Mouse (Mus musculus): Measurements from ENCODE around the gene Layn. TPM values are rescaled to one million over a fixed set of nuclear protein-coding genes. Genes with fewer than 3 reads are reported as not detected.

Gene Layn
- 0.88 and 1.2 TPM in 2 replicates for polyA plus RNA-seq (2014; fragmentation: Nextera tagmentation; extraction: Ambion mirVana)

DNA sequence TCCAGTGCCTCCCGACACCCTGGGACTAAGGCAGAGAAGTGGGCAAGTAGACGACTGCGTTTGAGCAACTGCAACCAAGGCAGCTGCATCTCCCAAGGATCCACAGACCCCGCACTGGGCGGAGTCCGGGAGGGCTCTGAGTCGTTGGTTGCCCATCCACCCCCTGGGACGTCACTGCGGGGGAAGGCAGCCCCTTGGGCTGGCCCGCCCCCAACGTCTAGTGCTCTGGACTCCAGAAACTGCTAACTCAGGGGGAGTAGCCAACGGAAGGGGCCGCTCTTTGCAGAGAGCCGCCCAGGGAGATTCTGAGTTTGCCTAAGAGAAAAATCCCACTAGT lies at the start of gene Layn:
Layn (minus strand) TSS at position 116 of the 337 bp plus-strand sequence.
- peak; percentile 61; the same call in 1 of the 2 replicates for ATAC-seq (ENCODE audit: insufficient read depth, low FRiP score, low TSS enrichment)
- WGBS = under 1% methylated on average over 14 of the region's 14 CpGs

DNA sequence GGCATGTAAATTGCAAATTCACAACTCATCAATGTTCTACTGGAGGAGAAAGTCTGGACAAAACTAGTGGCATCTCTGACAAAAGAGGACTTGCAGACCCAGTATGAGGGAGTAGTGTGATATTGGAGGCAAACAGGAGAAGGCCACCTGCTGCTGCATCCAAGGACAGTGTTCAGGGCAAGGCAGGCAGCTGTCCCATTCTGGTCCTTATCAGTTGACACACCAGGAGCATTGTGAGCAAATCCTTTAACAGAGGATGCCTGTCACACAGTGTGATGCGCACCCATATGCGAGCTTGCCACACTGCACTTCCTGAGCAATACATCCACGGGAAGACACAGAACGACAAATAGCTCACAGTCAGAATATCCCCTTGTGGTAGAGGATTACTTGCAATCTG lies 37.9 kb upstream of the Layn start:
- 94% methylated on average over 4 of the region's 4 CpGs for WGBS
- ATAC-seq (ENCODE audit: insufficient read depth, low FRiP score, low TSS enrichment) (no peak), DNase-seq (ENCODE audit: low spot score) (no peak)
- Histone ChIP-seq H3K4me1 (ENCODE audit: control insufficient read depth, insufficient read depth, low read length) (no peaks in the 10 kb centered on the region), H3K4me3 (ENCODE audit: low read depth, low read length) (no peak overlapping the region), H3K27me3 (ENCODE audit: control insufficient read depth, insufficient read depth, low read length) (no peaks in the 10 kb centered on the region), H3K27ac (ENCODE audit: low read depth, low read length) (no peak overlapping the region), H3K9ac (ENCODE audit: low read length) (no peak overlapping the region), H3K9me3 (ENCODE audit: control insufficient read depth, low read length) (no peaks in the 10 kb centered on the region), H3K36me3 (ENCODE audit: control insufficient read depth, insufficient read depth, low read length) (no peaks in the 10 kb centered on the region), H3K4me2 (ENCODE audit: low read depth) (no peak overlapping the region)

More for the DNA sequence above, at the start of gene Layn:
- peak within 1 kb of the TSS; percentile 81 for H3K4me2 ChIP-seq (ENCODE audit: low read depth)
- H3K9me3 ChIP-seq (ENCODE audit: control insufficient read depth, low read length) = no peaks in the 10 kb centered on the region
- DNase-seq (ENCODE audit: low spot score) = peak; percentile 80
- H3K4me3 ChIP-seq (ENCODE audit: low read depth, low read length) = peak within 1 kb of the TSS; percentile 33
- no peaks in the 10 kb centered on the region for H3K27me3 ChIP-seq (ENCODE audit: control insufficient read depth, insufficient read depth, low read length)
- peak within 1 kb of the TSS; percentile 50 for H3K9ac ChIP-seq (ENCODE audit: low read length)
- no peak within 1 kb of the TSS for H3K27ac ChIP-seq (ENCODE audit: low read depth, low read length)
- no peaks in the 10 kb centered on the region for H3K36me3 ChIP-seq (ENCODE audit: control insufficient read depth, insufficient read depth, low read length)
- peaks cover 7% of the 10 kb centered on the region for H3K4me1 ChIP-seq (ENCODE audit: control insufficient read depth, insufficient read depth, low read length)

DNA sequence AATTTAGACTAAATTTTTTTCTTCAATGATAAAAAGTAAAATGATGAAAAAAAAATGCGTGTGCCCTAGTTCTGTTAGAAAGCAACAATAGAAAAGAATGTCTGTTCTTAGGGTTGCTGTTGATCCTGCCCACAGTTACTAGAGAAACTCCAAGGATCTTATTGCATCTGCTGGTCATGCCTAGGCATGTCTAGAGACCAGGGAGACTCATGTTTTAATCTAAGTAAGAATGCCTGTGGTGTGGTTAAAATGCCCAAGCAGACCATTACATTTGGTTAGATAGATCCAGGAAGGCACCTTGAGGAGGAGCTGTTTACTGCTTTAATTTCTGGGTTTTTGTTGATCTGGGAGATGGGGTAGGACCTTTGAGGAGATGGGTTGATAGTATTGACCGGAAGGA lies 28.9 kb upstream of the Layn start:
- Histone ChIP-seq H3K27ac (ENCODE audit: low read depth, low read length) (no peak overlapping the region), H3K27me3 (ENCODE audit: control insufficient read depth, insufficient read depth, low read length) (no peaks in the 10 kb centered on the region), H3K9ac (ENCODE audit: low read length) (no peak overlapping the region), H3K4me3 (ENCODE audit: low read depth, low read length) (no peak overlapping the region), H3K4me1 (ENCODE audit: control insufficient read depth, insufficient read depth, low read length) (peaks cover 9% of the 10 kb centered on the region; the same call in 1 of the 2 replicates), H3K4me2 (ENCODE audit: low read depth) (no peak overlapping the region), H3K9me3 (ENCODE audit: control insufficient read depth, low read length) (no peaks in the 10 kb centered on the region), H3K36me3 (ENCODE audit: control insufficient read depth, insufficient read depth, low read length) (no peaks in the 10 kb centered on the region)
- ATAC-seq (ENCODE audit: insufficient read depth, low FRiP score, low TSS enrichment) (no peak), DNase-seq (ENCODE audit: low spot score) (no peak)
- WGBS = 88% methylated on average over 2 of the region's 2 CpGs

DNA sequence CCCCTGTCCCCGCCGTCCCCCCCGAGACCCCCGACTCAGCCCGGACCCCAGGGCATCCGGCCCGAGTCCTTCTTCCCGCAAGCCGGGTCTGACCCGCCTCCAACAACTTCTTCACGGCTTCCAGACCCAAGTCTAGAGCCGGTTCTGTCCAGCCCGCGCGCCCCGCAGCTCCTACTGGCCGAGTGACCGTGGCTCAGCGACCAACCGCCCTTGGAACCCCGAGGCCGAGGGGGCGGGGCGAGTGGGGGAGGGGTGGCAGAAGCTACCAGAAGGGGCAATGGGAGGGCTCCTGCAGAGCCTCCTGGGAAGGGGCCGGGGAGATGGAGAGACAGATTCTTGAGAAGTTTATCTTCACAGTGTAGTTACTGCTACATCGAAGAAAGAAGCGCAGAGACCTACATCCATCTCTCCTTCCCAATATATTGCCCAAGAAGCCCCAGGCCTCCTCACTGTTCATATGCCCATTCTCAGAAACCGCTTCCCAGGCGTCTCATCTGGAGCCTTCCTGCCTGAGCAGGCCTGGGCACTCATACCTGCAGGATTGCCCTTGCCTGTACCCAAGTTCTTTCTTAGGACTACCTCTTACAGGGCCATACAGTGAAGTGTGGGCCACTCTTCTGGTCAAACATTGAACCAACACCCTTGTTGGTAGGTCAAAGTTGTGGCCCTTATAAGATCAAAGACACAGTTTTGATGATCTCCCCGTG lies 27.1 kb upstream of the Layn start:
- Histone ChIP-seq H3K36me3 (ENCODE audit: control insufficient read depth, insufficient read depth, low read length) (no peaks in the 10 kb centered on the region), H3K9me3 (ENCODE audit: control insufficient read depth, low read length) (no peaks in the 10 kb centered on the region), H3K27me3 (ENCODE audit: control insufficient read depth, insufficient read depth, low read length) (no peaks in the 10 kb centered on the region), H3K9ac (ENCODE audit: low read length) (peak overlapping the region; percentile 65), H3K4me1 (ENCODE audit: control insufficient read depth, insufficient read depth, low read length) (peaks cover 9% of the 10 kb centered on the region; the same call in 1 of the 2 replicates), H3K4me3 (ENCODE audit: low read depth, low read length) (peak overlapping the region; percentile 58), H3K27ac (ENCODE audit: low read depth, low read length) (no peak overlapping the region), H3K4me2 (ENCODE audit: low read depth) (peak overlapping the region; percentile 99)
- WGBS = 14% methylated on average over 27 of the region's 30 CpGs
- ATAC-seq (ENCODE audit: insufficient read depth, low FRiP score, low TSS enrichment) = peak; percentile 63
- peak; percentile 63 for DNase-seq (ENCODE audit: low spot score)

DNA sequence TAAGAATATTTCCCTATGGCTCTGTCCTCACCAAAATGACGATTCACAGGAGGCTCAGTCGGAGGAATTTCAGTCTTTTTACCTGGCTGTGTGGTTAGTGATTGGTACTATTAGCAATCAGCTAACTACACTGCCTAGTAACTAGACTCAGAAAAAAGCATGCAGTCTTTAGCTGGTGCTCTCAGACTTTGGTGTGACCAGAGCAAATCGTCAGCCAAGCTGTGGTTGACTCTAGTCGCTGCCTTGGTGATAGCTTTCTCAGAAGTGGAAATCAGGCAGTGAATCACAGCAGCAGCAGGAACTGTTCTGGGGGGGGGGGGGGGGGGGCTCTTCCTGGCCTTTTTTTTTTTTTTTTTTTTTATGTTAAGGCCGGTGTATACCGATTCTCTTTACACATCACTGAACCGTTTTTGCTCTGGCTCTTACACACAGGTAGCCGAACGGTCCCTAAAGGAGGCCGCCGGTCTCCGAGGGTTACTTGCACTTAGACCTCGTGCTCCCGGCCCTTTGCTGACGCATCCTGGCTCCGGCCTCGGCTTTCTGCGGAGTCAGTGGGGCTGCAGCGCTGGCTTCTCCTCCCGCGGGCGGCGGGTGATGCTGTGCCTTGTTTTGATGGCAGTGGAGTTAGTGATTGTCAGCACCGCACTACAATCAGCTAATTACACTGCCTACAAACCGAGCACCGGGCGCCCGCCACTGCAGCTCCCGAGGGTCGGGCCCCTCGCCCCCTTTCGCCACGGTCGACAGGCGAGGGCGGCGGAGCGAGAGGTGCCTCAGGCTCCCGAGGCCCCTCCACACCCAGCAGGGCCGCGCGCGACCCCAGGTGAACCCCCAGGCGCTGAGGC lies 26.3 kb upstream of the Layn start:
- 2% methylated on average over 41 of the region's 44 CpGs for WGBS
- H3K4me1 ChIP-seq (ENCODE audit: control insufficient read depth, insufficient read depth, low read length) = peaks cover 9% of the 10 kb centered on the region; the same call in 1 of the 2 replicates
- peak overlapping the region; percentile 58 for H3K4me3 ChIP-seq (ENCODE audit: low read depth, low read length)
- H3K9me3 ChIP-seq (ENCODE audit: control insufficient read depth, low read length) = no peaks in the 10 kb centered on the region
- H3K27ac ChIP-seq (ENCODE audit: low read depth, low read length) = no peak overlapping the region
- DNase-seq (ENCODE audit: low spot score) = peak; percentile 70
- no peaks in the 10 kb centered on the region for H3K36me3 ChIP-seq (ENCODE audit: control insufficient read depth, insufficient read depth, low read length)
- ATAC-seq (ENCODE audit: insufficient read depth, low FRiP score, low TSS enrichment) = peak; percentile 81
- peak overlapping the region; percentile 99 for H3K4me2 ChIP-seq (ENCODE audit: low read depth)
- no peaks in the 10 kb centered on the region for H3K27me3 ChIP-seq (ENCODE audit: control insufficient read depth, insufficient read depth, low read length)
- peak overlapping the region; percentile 65 for H3K9ac ChIP-seq (ENCODE audit: low read length)

DNA sequence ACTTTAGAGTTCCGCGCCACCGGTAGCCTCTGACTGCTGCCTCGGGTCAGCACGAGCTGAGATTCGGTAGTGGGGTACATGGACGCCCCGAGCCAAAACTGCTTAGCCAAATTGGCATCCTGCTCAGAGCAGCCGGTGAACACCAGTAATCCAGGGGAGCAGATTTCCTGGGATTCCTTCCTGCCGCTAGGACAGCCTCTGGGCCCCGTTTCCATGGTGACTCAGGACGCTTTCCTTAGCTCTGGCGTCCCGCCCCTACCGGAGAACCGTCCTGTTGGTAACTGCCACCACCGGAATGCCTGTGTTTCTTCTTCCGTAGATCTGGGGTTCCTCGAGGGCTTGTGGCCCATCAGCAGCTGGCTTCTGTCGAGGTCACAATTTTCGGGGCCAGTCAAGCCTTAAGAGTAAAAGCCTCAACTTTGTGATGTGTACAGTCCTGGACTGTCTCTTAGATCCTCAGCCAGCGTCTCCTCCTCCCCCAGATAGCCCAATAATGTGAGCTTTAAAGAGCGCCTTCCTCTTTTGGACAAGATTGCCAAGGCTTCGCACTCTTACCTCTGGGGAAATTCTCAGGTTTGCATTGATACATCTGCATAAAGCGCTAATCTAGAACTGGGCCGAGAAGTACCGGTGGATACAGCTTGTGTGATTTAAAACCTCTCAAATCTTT lies 25.0 kb upstream of the Layn start, which contains the start of gene 4833427G06Rik:
4833427G06Rik (minus strand) TSS at position 323 of the 670 bp plus-strand sequence.
- peak; percentile 48; the same call in 1 of the 2 replicates for ATAC-seq (ENCODE audit: insufficient read depth, low FRiP score, low TSS enrichment)
- Histone ChIP-seq H3K27ac (ENCODE audit: low read depth, low read length) (no peak within 1 kb of the TSS), H3K9me3 (ENCODE audit: control insufficient read depth, low read length) (no peaks in the 10 kb centered on the region), H3K4me1 (ENCODE audit: control insufficient read depth, insufficient read depth, low read length) (peaks cover 9% of the 10 kb centered on the region; the same call in 1 of the 2 replicates), H3K4me3 (ENCODE audit: low read depth, low read length) (no peak within 1 kb of the TSS), H3K9ac (ENCODE audit: low read length) (no peak within 1 kb of the TSS), H3K36me3 (ENCODE audit: control insufficient read depth, insufficient read depth, low read length) (no peaks in the 10 kb centered on the region), H3K27me3 (ENCODE audit: control insufficient read depth, insufficient read depth, low read length) (no peaks in the 10 kb centered on the region), H3K4me2 (ENCODE audit: low read depth) (peak within 1 kb of the TSS; percentile 99)
- WGBS = 9% methylated on average over 27 of the region's 27 CpGs
- peak; percentile 81 for DNase-seq (ENCODE audit: low spot score)

DNA sequence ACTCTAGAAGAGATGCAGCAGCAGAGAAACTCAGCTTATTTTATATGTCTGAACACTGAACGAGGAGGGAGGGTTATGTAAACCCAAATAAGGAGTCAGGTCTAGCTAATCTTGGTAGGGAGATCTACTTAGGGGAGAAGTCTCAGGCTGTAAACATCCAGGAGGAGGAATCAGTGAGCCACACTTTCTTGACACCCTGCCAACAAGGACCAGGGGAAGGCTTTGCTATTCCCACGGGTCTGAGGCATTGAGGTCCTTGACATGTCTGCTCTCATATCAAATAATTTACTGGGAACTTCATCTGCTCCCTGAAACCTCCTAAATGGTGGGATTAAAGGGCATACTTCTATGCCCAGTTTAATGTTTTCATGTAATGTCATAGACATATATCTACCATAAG lies 19.4 kb upstream of the Layn start:
- no peaks in the 10 kb centered on the region for H3K4me1 ChIP-seq (ENCODE audit: control insufficient read depth, insufficient read depth, low read length)
- no peak overlapping the region for H3K27ac ChIP-seq (ENCODE audit: low read depth, low read length)
- ATAC-seq (ENCODE audit: insufficient read depth, low FRiP score, low TSS enrichment) (no peak), DNase-seq (ENCODE audit: low spot score) (no peak)
- no peaks in the 10 kb centered on the region for H3K36me3 ChIP-seq (ENCODE audit: control insufficient read depth, insufficient read depth, low read length)
- no peak overlapping the region for H3K4me3 ChIP-seq (ENCODE audit: low read depth, low read length)
- H3K9ac ChIP-seq (ENCODE audit: low read length) = no peak overlapping the region
- H3K27me3 ChIP-seq (ENCODE audit: control insufficient read depth, insufficient read depth, low read length) = no peaks in the 10 kb centered on the region
- H3K9me3 ChIP-seq (ENCODE audit: control insufficient read depth, low read length) = no peaks in the 10 kb centered on the region
- WGBS = 72% methylated on average over 2 of the region's 2 CpGs
- H3K4me2 ChIP-seq (ENCODE audit: low read depth) = no peak overlapping the region

DNA sequence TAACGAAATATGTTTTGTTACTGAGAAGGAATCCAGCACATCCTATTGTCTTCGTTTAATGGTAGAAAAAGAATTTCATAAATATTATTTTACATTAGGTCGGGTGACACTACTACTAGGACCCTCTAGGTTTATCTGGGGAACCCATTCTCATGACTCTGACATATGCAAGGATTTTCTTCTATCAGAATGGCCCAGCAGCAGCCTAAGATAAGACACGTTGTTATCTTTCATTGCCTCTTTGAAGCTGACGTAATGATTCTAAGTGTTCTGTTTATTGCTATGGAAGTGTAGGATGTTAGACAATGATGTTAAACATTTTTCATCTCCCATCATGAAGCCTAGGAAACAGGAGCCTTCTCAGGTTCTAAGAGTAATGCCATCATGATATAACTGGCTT lies 16.8 kb upstream of the Layn start:
- H3K4me2 ChIP-seq (ENCODE audit: low read depth) = no peak overlapping the region
- 78% methylated on average over 5 of the region's 5 CpGs for WGBS

More for the DNA sequence above, 16.8 kb upstream of the Layn start:
- no peak for ATAC-seq (ENCODE audit: insufficient read depth, low FRiP score, low TSS enrichment)
- DNase-seq (ENCODE audit: low spot score) = no peak
- H3K4me1 ChIP-seq (ENCODE audit: control insufficient read depth, insufficient read depth, low read length) = no peaks in the 10 kb centered on the region
- no peaks in the 10 kb centered on the region for H3K9me3 ChIP-seq (ENCODE audit: control insufficient read depth, low read length)
- H3K9ac ChIP-seq (ENCODE audit: low read length) = no peak overlapping the region
- no peak overlapping the region for H3K4me3 ChIP-seq (ENCODE audit: low read depth, low read length)
- no peaks in the 10 kb centered on the region for H3K36me3 ChIP-seq (ENCODE audit: control insufficient read depth, insufficient read depth, low read length)
- H3K27me3 ChIP-seq (ENCODE audit: control insufficient read depth, insufficient read depth, low read length) = no peaks in the 10 kb centered on the region
- no peak overlapping the region for H3K27ac ChIP-seq (ENCODE audit: low read depth, low read length)
